Mouse (Mus musculus): Measurements from ENCODE around the gene Trak1.

- TF ChIP-seq CTCF (IDR thresholded peaks at IDR 0.05; ENCODE audit: borderline replicate concordance, insufficient read depth, low read length) (no peak), POLR2A (IDR thresholded peaks at IDR 0.05; ENCODE audit: low read depth, low read length) (no peak)
Measured at GRCm38 (mm10) chr9:121443696-121444366, 146.5 kb downstream of the Trak1 start.
